Mouse (Mus musculus): Measurements from ENCODE around the gene Prkaa2. TPM values are rescaled to one million over a fixed set of nuclear protein-coding genes. Genes with fewer than 3 reads are reported as not detected.

Prkaa2 gene
- total RNA-seq, 2 experiments from 2014 or later = 88.5 to 89.9 TPM

- DNase-seq = no peak
Observed at GRCm38 (mm10) chr4:105015496-105015895, 94.2 kb downstream of the Prkaa2 start.

- DNase-seq = no peak
Observed at GRCm38 (mm10) chr4:105013718-105014117, 96.0 kb downstream of the Prkaa2 start.

- no peak for DNase-seq
Observed at GRCm38 (mm10) chr4:105007360-105008018, 102.2 kb downstream of the Prkaa2 start.

GRCm38 (mm10) chr4:105004649-105005048 lies 105.0 kb downstream of the Prkaa2 start:
- peak; percentile 6 for DNase-seq

GRCm38 (mm10) chr4:105004135-105004534 lies 105.6 kb downstream of the Prkaa2 start:
- DNase-seq = no peak

- no peak for DNase-seq
Observed at GRCm38 (mm10) chr4:105001736-105002135, 108.0 kb downstream of the Prkaa2 start.

GRCm38 (mm10) chr4:104999702-105000101 lies 110.0 kb downstream of the Prkaa2 start:
- DNase-seq = no peak

GRCm38 (mm10) chr4:104993140-104993874 lies 116.4 kb downstream of the Prkaa2 start:
- DNase-seq = no peak

GRCm38 (mm10) chr4:104992271-104992670 lies 117.4 kb downstream of the Prkaa2 start:
- DNase-seq = no peak

GRCm38 (mm10) chr4:104990686-104991085 lies 119.0 kb downstream of the Prkaa2 start:
- no peak for DNase-seq

GRCm38 (mm10) chr4:104990016-104990415 lies 119.7 kb downstream of the Prkaa2 start:
- peak; percentile 31 for DNase-seq

- DNase-seq = no peak
Observed at GRCm38 (mm10) chr4:104988709-104989108, 121.0 kb downstream of the Prkaa2 start.

- no peak for DNase-seq
Observed at GRCm38 (mm10) chr4:104988102-104988501, 121.6 kb downstream of the Prkaa2 start.

GRCm38 (mm10) chr4:104987631-104988030 lies 122.1 kb downstream of the Prkaa2 start:
- no peak for DNase-seq

- DNase-seq = no peak
Observed at GRCm38 (mm10) chr4:104985960-104986632, 123.6 kb downstream of the Prkaa2 start.

Other genes with a start within 250 kb of the Prkaa2 start
- not detected for gene C8a, start 233.5 kb downstream of the Prkaa2 start, total RNA-seq (2021)
- gene Fyb2, start 196.4 kb downstream of the Prkaa2 start, total RNA-seq (2021) = not detected
- 10 to 100 TPM; 46.0 to 47.7 TPM for gene Plpp3, start 47.5 kb upstream of the Prkaa2 start, total RNA-seq (2021)